Mouse (Mus musculus): ENCODE data around the gene Mdm2. TPM values are rescaled to one million over a fixed set of nuclear protein-coding genes. Genes with fewer than 3 reads are reported as not detected.
A peak's percentile ranks its signal among the peaks of the same experiment; 100 is the strongest.

The Mdm2 gene
- total and polyA plus RNA-seq, 3 experiments, result 24.5 to 51.8 (median 50.1) TPM

DNA sequence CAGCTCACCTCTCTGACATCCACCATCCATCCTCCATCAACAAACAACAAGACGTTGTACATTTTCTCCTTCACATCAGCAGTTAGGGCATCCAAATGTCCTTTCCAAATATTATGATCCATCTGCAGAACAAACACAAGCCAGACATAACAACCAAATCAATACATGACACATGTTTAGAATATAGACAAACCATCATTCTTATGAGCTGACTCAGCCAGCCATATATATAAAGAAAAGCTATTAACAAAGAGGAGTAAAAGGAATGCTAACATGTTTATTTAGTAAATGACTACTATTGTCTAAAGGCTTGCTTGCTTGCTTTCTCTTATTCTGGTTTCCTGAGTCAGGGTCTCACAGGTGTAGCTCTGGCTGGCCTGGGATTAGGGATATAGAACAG is 46.7 kb upstream of the Mdm2 start:
- Histone ChIP-seq H3K4me1 (ENCODE audit: control insufficient read depth, insufficient read depth, low read length) (no peaks in the 10 kb centered on the region), H3K79me2 (replicated peaks; ENCODE audit: control insufficient read depth, insufficient read depth, low read length) (no peaks in the 10 kb centered on the region), H3K36me3 (ENCODE audit: control insufficient read depth, insufficient read depth, low read length) (no peaks in the 10 kb centered on the region; the same call in 1 of the 2 replicates), H3K4me3 (no peak overlapping the region), H3K27me3 (ENCODE audit: control insufficient read depth, insufficient read depth, low read length) (no peaks in the 10 kb centered on the region), H3K27ac (no peak overlapping the region), H3K9ac (ENCODE audit: low read depth, low read length) (no peak overlapping the region)
- TF ChIP-seq CTCF (IDR thresholded peaks at IDR 0.05), result no peak
- TF ChIP-seq POLR2A (IDR thresholded peaks at IDR 0.05; ENCODE audit: insufficient read depth, low read depth, low read length), result no peak
- no peak for TF ChIP-seq EP300 (IDR thresholded peaks at IDR 0.05; ENCODE audit: insufficient read depth, low read depth, low read length)
- DNase-seq, result no peak
- intact Hi-C loops (cut with DNase I), result no loop called here
- 90% methylated on average over 1 of the region's 1 CpGs for WGBS

DNA sequence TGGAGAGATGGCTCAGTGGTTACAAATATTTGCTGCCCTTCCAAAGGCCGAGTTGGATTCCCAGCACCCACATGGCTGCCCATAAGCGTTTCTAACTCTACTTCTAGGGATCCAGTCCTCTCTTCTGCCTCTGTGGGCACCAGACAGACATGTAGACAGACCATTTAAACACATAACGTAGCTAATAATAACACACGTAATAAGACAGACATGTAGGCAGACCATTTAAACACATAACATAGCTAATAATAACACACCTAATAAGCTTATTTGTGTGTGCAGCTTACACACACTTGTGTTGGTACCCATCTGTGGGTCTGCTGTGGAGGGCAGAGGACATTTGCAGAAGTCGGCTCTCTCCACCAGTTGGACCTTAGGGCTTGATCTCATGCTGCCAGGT is 46.2 kb upstream of the Mdm2 start:
- H3K79me2 ChIP-seq (replicated peaks; ENCODE audit: control insufficient read depth, insufficient read depth, low read length), result no peaks in the 10 kb centered on the region
- H3K9ac ChIP-seq (ENCODE audit: low read depth, low read length), result no peak overlapping the region
- TF ChIP-seq EP300 (IDR thresholded peaks at IDR 0.05; ENCODE audit: insufficient read depth, low read depth, low read length) (no peak), POLR2A (IDR thresholded peaks at IDR 0.05; ENCODE audit: insufficient read depth, low read depth, low read length) (no peak), CTCF (IDR thresholded peaks at IDR 0.05) (no peak)
- H3K27ac ChIP-seq, result no peak overlapping the region
- no peaks in the 10 kb centered on the region for H3K27me3 ChIP-seq (ENCODE audit: control insufficient read depth, insufficient read depth, low read length)
- intact Hi-C loops (cut with DNase I), result no loop called here
- H3K4me1 ChIP-seq (ENCODE audit: control insufficient read depth, insufficient read depth, low read length), result no peaks in the 10 kb centered on the region
- WGBS, result 94% methylated on average over 5 of the region's 5 CpGs
- no peak overlapping the region for H3K4me3 ChIP-seq
- H3K36me3 ChIP-seq (ENCODE audit: control insufficient read depth, insufficient read depth, low read length), result no peaks in the 10 kb centered on the region; the same call in 1 of the 2 replicates
- DNase-seq, result no peak

DNA sequence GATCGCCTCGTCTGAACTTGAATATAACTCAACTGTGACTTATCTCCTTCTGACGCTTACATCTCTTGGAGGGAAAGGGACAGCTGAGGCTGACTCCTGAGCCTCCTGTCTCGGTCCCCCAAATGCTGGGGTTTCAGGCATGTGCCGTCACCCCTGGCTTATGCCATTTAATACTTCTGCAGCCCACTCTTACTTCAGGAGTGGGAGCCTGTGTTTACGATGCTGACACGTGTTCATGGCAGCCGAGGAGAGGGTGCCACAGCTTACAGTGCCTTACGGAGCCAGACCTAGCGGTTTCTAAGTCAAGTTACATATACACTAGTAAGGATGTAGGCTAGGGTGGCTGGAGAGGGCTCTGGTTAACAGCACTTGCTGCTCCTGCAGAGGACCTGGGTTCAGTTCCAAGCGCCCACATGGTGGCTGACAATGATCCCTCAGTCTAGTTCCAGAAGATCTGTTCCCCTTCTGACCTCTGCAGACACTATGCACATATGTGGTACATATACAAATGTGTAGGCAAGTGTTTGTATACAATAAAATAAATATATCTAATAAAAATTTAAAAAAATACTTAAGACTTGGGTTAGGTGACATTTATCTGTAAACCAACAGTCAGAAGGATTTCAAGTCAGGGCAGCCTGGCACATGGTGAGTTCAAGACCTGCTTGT is 45.4 kb upstream of the Mdm2 start:
- WGBS, result 90% methylated on average over 11 of the region's 11 CpGs
- H3K27ac ChIP-seq, result no peak overlapping the region
- intact Hi-C loops (cut with DNase I), result no loop called here
- H3K27me3 ChIP-seq (ENCODE audit: control insufficient read depth, insufficient read depth, low read length), result no peaks in the 10 kb centered on the region
- H3K4me3 ChIP-seq, result no peak overlapping the region
- no peaks in the 10 kb centered on the region for H3K4me1 ChIP-seq (ENCODE audit: control insufficient read depth, insufficient read depth, low read length)
- DNase-seq, result no peak
- TF ChIP-seq EP300 (IDR thresholded peaks at IDR 0.05; ENCODE audit: insufficient read depth, low read depth, low read length) (no peak), POLR2A (IDR thresholded peaks at IDR 0.05; ENCODE audit: insufficient read depth, low read depth, low read length) (no peak), CTCF (IDR thresholded peaks at IDR 0.05) (no peak)
- H3K9ac ChIP-seq (ENCODE audit: low read depth, low read length), result no peak overlapping the region
- H3K79me2 ChIP-seq (replicated peaks; ENCODE audit: control insufficient read depth, insufficient read depth, low read length), result no peaks in the 10 kb centered on the region
- H3K36me3 ChIP-seq (ENCODE audit: control insufficient read depth, insufficient read depth, low read length), result no peaks in the 10 kb centered on the region; the same call in 1 of the 2 replicates

DNA sequence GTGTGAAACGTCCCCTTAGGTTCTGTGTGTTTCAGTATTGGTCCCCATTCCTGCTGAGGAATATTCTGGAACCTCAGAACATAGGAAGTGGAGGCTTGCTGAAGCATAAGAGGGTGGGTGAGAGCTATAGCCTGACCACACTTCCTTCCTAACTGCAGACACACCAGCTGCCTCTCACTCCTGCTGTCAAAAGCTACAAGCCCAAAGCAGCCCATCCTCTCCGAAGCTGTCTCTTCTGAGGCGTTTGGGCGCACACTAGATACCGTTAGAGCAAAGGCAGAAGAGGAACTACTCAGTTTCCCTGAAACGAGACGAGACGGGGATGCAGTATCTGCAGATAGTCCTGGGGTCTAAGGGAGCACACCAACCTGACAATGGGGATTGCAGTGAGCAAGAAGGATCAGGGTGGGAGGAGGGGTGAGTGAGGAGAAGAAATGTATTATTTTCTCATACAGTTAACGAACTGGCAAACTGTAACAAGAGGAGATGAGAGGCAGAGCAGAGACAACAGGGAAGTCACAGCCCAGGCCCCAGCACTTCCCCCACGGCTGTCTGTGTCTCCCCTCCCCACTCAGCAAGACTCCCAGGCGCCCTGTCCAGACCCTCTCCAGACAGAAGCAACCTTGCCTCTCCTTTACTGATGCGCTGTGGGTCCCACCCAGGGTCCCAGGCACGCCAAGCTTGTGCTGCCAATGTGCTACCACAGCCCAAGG is 44.7 kb upstream of the Mdm2 start:
- H3K4me3 ChIP-seq, result no peak overlapping the region
- no peak overlapping the region for H3K9ac ChIP-seq (ENCODE audit: low read depth, low read length)
- no peaks in the 10 kb centered on the region; the same call in 1 of the 2 replicates for H3K36me3 ChIP-seq (ENCODE audit: control insufficient read depth, insufficient read depth, low read length)
- intact Hi-C loops (cut with DNase I), result no loop called here
- TF ChIP-seq CTCF (IDR thresholded peaks at IDR 0.05) (no peak), POLR2A (IDR thresholded peaks at IDR 0.05; ENCODE audit: insufficient read depth, low read depth, low read length) (no peak), EP300 (IDR thresholded peaks at IDR 0.05; ENCODE audit: insufficient read depth, low read depth, low read length) (no peak)
- H3K4me1 ChIP-seq (ENCODE audit: control insufficient read depth, insufficient read depth, low read length), result no peaks in the 10 kb centered on the region
- no peaks in the 10 kb centered on the region for H3K27me3 ChIP-seq (ENCODE audit: control insufficient read depth, insufficient read depth, low read length)
- no peaks in the 10 kb centered on the region for H3K79me2 ChIP-seq (replicated peaks; ENCODE audit: control insufficient read depth, insufficient read depth, low read length)
- peak; percentile 30 to 36 for DNase-seq
- H3K27ac ChIP-seq, result no peak overlapping the region
- 77% methylated on average over 13 of the region's 13 CpGs for WGBS

DNA sequence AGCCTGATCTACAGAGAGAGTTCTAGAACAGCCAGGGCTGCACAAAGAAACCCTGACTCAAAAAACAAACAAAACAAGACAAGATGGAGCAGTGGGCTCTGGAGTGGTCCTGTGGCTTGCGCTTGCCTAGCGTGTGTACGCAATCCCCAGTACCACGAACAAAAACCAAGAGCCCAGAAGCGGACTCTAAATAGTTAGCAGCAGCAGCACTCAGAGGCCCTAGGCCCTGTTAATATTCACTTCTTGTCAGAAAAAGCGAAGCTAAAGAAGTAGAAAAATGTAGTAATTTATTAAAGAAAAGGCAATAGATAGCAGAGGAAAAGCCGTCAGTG is 44.0 kb upstream of the Mdm2 start:
- Histone ChIP-seq H3K27me3 (ENCODE audit: control insufficient read depth, insufficient read depth, low read length) (no peaks in the 10 kb centered on the region), H3K79me2 (replicated peaks; ENCODE audit: control insufficient read depth, insufficient read depth, low read length) (no peaks in the 10 kb centered on the region), H3K4me3 (no peak overlapping the region), H3K36me3 (ENCODE audit: control insufficient read depth, insufficient read depth, low read length) (no peaks in the 10 kb centered on the region; the same call in 1 of the 2 replicates), H3K27ac (no peak overlapping the region), H3K9ac (ENCODE audit: low read depth, low read length) (no peak overlapping the region), H3K4me1 (ENCODE audit: control insufficient read depth, insufficient read depth, low read length) (no peaks in the 10 kb centered on the region)
- intact Hi-C loops (cut with DNase I), result no loop called here
- TF ChIP-seq POLR2A (IDR thresholded peaks at IDR 0.05; ENCODE audit: insufficient read depth, low read depth, low read length) (no peak), EP300 (IDR thresholded peaks at IDR 0.05; ENCODE audit: insufficient read depth, low read depth, low read length) (no peak), CTCF (IDR thresholded peaks at IDR 0.05) (no peak)
- DNase-seq, result no peak
- 97% methylated on average over 7 of the region's 7 CpGs for WGBS
